Mouse (Mus musculus) lung, embryonic 16.5 days (tissue): Measurements from ENCODE around the gene Klf15. TPM values are rescaled to one million over a fixed set of nuclear protein-coding genes. Genes with fewer than 3 reads are reported as not detected.

Source experiments
- ATAC-seq: fragments of 200-750 bp; cut with Nextera tagmentation; 2 replicates; pipeline ENCODE4 v1.8.0; 2017; ENCODE audit warnings: low read depth, mild to moderate bottlenecking, moderate library complexity
- H3K27ac ChIP-seq: fragments of 300-500 bp; sonication (generic); 2 replicates; pipeline ENCODE4 v1.5.1; 2014; ENCODE audit warnings: mild to moderate bottlenecking, control low read depth, low read length
- H3K27me3 ChIP-seq: fragments of 300-500 bp; sonication (generic); 2 replicates; pipeline ENCODE4 v1.6.1; 2014; ENCODE audit warnings: low read depth, low read length, mixed read lengths; ENCODE audit not compliant: control insufficient read depth, insufficient read depth
- H3K36me3 ChIP-seq: fragments of 300-500 bp; sonication (generic); 2 replicates; pipeline ENCODE4 v1.6.1; 2014; ENCODE audit warnings: low read length; ENCODE audit not compliant: control insufficient read depth, insufficient read depth
- H3K4me1 ChIP-seq: fragments of 300-500 bp; sonication (generic); replicated peaks from 2 replicates; pipeline ENCODE4 v1.6.1; 2014; ENCODE audit warnings: low read length, mixed read lengths; ENCODE audit not compliant: control insufficient read depth, insufficient read depth
- H3K4me2 ChIP-seq: fragments of 300-500 bp; sonication (generic); 2 replicates; pipeline ENCODE4 v1.6.1; 2014; ENCODE audit warnings: low read depth, low read length, control low read depth
- H3K4me3 ChIP-seq: fragments of 300-500 bp; sonication (generic); 2 replicates; pipeline ENCODE4 v1.5.1; 2014; ENCODE audit warnings: mild to moderate bottlenecking, low read length, control low read depth
- H3K9ac ChIP-seq: fragments of 300-500 bp; sonication (generic); 2 replicates; pipeline ENCODE4 v1.6.1; 2014; ENCODE audit warnings: low read length, control low read depth
- H3K9me3 ChIP-seq: fragments of 300-500 bp; sonication (generic); 2 replicates; pipeline ENCODE4 v1.6.1; 2016; ENCODE audit warnings: low read length; ENCODE audit not compliant: control insufficient read depth
- WGBS: fragments of 180-500 bp; shearing (Covaris S2); extraction: QIAGEN DNeasy Blood & Tissue Kit; methylation state at CpG from one replicate; pipeline ENCODE4 v1.1.7; 2014; 5-methylcytosine and 5-hydroxymethylcytosine counted together
- polyA plus RNA-seq: library from polyadenylated mRNA; unstranded; fragments of >200 nt; fragmentation: Nextera tagmentation; extraction: Ambion mirVana; gene quantifications from 2 replicates; pipeline ENCODE4 v1.2.1, GENCODE M21; 2015

Klf15 gene
- polyA plus RNA-seq, 1 experiment from 2014 or later = 17.4 TPM

DNA sequence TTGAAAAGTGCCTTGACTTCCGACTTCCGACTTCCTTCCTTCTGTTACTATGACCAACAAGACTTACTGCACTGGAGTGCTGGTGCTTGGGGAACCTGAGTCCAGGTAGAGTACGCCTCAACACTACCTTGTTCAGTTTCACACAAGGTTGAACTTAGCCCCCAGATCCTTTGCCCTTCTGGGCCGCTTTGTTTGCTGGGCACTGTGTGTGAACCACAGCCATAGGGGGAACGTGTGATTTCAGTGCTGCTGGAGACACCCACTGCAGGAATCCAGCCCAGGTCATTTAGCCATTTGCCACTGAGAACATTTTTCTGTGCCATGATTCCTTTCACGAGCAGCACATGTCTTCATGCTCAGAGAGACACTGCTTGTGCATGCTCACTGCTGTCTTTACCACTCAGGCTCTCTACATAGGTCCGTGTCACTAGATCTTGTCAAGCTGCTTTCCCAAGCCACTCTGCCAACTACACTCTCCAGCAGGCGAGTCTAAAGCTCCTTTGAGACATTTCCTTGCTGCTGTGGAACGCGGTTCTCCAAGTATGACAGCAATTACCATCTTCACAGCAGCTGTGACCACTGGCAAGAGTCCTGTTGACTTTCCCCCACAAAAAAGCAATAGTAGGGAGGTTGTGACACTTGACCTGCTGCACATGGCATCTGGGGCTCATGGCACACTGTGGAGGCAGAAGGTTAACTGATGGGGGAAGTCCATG is 26.0 kb upstream of the Klf15 start:
- Histone ChIP-seq H3K27ac (no peak overlapping the region), H3K27me3 (no peaks in the 10 kb centered on the region), H3K9me3 (no peaks in the 10 kb centered on the region; the same call in 1 of the 2 replicates), H3K9ac (no peak overlapping the region), H3K4me3 (no peak overlapping the region), H3K4me1 (no peaks in the 10 kb centered on the region), H3K4me2 (no peak overlapping the region), H3K36me3 (no peaks in the 10 kb centered on the region)
- WGBS = 70% methylated on average over 10 of the region's 10 CpGs
- peak; percentile 87 for ATAC-seq

DNA sequence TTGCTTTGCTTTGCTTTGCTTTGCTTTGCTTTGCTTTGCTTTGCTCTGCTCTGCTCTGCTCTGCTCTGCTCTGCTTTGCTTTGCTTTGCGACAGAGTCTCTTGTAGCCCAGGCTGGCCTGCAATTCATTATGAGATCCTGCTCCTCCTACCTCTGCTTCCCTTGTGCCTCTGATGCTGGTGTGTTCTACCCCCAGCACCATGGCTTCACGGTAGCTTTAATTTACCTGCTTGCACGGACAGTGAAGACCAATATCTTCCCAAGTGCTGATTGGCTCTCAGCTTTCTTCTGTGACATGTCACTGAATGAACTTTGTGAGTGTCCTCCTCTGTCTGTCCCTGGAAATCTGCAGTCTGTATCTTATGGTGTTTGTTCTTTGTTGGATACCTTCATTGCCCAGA is 25.3 kb upstream of the Klf15 start:
- Histone ChIP-seq H3K27ac (no peak overlapping the region), H3K36me3 (no peaks in the 10 kb centered on the region), H3K27me3 (no peaks in the 10 kb centered on the region), H3K4me1 (no peaks in the 10 kb centered on the region), H3K9me3 (no peaks in the 10 kb centered on the region; the same call in 1 of the 2 replicates), H3K4me2 (no peak overlapping the region), H3K4me3 (no peak overlapping the region), H3K9ac (no peak overlapping the region)
- 88% methylated on average over 3 of the region's 3 CpGs for WGBS
- no peak for ATAC-seq

DNA sequence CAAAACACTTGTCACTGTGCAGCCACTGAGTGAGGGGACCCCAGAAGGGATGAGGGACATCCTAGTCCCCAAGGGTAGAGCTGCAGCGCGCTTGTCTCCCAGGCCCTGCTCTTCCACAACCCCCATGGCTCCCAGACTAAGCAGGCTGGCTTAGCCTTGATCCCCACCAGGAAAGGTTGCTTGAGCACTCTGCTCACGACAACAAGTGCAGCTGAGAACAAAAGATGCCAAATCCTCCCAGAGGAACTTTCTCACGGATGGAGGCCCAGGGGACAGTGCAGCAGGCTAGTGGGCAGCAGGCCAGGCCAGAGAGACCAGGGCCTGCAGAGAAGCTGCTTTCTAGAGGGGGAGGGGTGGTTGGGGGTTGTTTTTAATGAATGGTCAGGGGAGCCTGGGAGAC is 15.5 kb upstream of the Klf15 start:
- no peak overlapping the region for H3K4me3 ChIP-seq
- no peaks in the 10 kb centered on the region for H3K27me3 ChIP-seq
- H3K4me2 ChIP-seq = no peak overlapping the region
- no peak overlapping the region for H3K9ac ChIP-seq
- no peaks in the 10 kb centered on the region for H3K36me3 ChIP-seq
- no peak overlapping the region for H3K27ac ChIP-seq
- H3K9me3 ChIP-seq = no peaks in the 10 kb centered on the region
- 51% methylated on average over 4 of the region's 4 CpGs for WGBS
- ATAC-seq = no peak
- 0 out of 2 replicates have a peak, but pooled peaks cover 2% of the 10 kb centered on the region for H3K4me1 ChIP-seq

DNA sequence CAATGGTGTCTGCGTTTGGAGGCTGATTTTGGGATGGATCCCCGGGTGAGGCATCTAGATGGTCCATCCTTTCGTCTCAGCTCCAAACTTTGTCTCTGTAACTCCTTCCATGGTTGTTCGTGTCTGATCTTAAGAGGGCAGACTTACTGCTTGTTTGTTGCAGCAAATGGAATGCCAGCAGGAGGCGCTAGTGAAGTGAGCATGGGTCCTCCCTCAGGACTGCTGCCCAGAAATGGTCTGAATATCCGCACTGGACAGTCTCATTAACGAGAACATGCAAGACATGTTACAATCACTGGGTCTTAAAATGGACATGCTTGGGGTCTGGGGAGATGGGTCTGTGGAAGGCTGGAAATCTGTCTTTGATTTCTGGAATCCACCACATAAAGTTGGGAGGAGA is 12.2 kb upstream of the Klf15 start:
- ATAC-seq = peak; percentile 78
- no peak overlapping the region for H3K9ac ChIP-seq
- no peaks in the 10 kb centered on the region for H3K9me3 ChIP-seq
- 17% methylated on average over 7 of the region's 7 CpGs for WGBS
- H3K27me3 ChIP-seq = no peaks in the 10 kb centered on the region
- H3K4me2 ChIP-seq = no peak overlapping the region
- H3K27ac ChIP-seq = no peak overlapping the region
- H3K36me3 ChIP-seq = no peaks in the 10 kb centered on the region
- H3K4me1 ChIP-seq = 0 out of 2 replicates have a peak, but pooled peaks cover 2% of the 10 kb centered on the region
- no peak overlapping the region for H3K4me3 ChIP-seq

DNA sequence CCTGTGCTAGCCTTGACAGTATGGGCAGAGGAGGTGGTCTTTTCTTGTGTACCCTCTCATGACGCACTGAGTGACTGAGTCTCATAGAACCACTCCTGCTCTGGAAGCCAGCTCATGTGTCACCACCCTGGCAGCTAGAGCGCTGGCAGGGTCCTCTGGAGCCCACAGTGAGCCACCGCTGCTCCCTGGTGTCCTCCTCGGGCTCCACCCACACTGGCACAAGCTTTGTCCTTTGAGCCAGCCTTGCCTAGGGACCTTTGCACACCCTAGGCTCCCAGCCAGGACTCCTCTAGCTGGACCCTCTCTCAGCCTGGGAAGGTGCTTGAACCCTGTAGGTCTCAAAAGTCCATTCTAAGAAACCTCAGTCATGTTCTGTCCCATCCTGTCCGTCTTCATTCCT is 11.7 kb upstream of the Klf15 start:
- Histone ChIP-seq H3K4me3 (no peak overlapping the region), H3K36me3 (no peaks in the 10 kb centered on the region), H3K27ac (no peak overlapping the region), H3K4me2 (no peak overlapping the region), H3K27me3 (no peaks in the 10 kb centered on the region), H3K9ac (no peak overlapping the region), H3K9me3 (no peaks in the 10 kb centered on the region), H3K4me1 (0 out of 2 replicates have a peak, but pooled peaks cover 2% of the 10 kb centered on the region)
- ATAC-seq = peak; percentile 58
- 57% methylated on average over 5 of the region's 5 CpGs for WGBS

DNA sequence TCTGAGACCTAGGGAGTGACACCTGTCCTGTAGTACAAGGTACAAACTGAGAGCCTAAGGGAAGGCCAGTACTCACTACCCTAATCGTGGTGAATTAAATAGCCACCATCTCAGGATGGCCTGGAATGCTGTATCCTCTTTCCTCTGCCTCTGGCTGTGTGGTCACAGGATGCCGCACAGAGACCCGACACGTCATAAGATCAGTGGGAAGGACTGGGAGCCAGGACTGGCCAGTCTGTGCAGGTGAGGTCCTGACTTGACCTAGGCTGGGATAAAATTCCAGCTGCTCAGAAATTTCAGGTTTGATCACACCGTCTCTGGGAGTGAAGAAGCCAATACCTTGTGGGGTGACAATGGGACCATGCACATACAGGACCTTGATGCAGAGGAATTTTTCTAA is 10.9 kb upstream of the Klf15 start:
- H3K9me3 ChIP-seq = no peaks in the 10 kb centered on the region
- WGBS = 83% methylated on average over 5 of the region's 5 CpGs
- no peak overlapping the region for H3K27ac ChIP-seq
- H3K36me3 ChIP-seq = no peaks in the 10 kb centered on the region
- H3K4me3 ChIP-seq = no peak overlapping the region
- no peak overlapping the region for H3K9ac ChIP-seq
- no peaks in the 10 kb centered on the region for H3K27me3 ChIP-seq
- H3K4me2 ChIP-seq = no peak overlapping the region
- H3K4me1 ChIP-seq = 0 out of 2 replicates have a peak, but pooled peaks cover 2% of the 10 kb centered on the region
- no peak for ATAC-seq

DNA sequence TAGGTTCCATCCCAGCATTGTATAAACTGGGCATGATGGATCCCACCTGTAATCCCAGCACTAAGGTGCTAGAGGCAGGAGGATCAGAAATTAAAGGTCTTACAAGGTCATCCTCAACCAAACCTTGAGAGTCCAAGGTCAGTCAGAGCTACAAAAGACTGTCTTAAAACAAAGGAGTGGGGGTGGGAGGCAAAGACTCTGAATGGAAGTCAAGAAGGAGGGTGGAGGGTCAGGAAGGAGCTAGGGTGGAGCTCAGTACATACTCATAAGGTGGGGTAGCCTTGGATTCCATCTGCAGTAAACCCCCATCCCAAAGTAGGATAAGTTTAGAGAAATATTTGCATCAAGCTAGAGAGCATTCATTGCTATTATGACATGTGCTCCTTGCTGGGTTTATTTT is 9.8 kb upstream of the Klf15 start:
- Histone ChIP-seq H3K4me2 (no peak overlapping the region), H3K9ac (no peak overlapping the region), H3K9me3 (no peaks in the 10 kb centered on the region), H3K27me3 (no peaks in the 10 kb centered on the region), H3K27ac (no peak overlapping the region), H3K4me3 (no peak overlapping the region), H3K4me1 (0 out of 2 replicates have a peak, but pooled peaks cover 2% of the 10 kb centered on the region), H3K36me3 (no peaks in the 10 kb centered on the region)
- ATAC-seq = no peak

DNA sequence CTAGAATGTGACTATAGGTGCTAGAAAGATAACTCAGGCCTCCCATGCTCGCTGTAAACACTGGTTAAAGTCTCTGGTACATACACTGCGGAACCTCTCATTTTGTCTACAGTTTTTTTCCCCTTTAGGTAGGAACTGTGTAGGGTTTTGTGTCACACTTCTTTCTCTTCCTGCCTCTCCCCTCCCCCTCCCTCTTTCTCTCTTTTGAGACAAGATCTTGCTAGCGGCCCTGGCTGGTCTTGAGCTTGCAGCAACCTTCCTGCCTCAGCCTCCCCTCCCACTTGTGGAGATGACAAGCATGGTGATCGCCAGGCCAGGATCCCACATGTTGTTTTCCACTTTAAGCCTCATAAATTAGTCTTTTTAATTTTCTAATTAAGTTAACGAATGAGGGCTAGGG is 8.6 kb upstream of the Klf15 start:
- Histone ChIP-seq H3K27me3 (no peaks in the 10 kb centered on the region), H3K36me3 (no peaks in the 10 kb centered on the region), H3K4me2 (no peak overlapping the region), H3K9me3 (no peaks in the 10 kb centered on the region), H3K9ac (no peak overlapping the region), H3K27ac (no peak overlapping the region), H3K4me3 (no peak overlapping the region), H3K4me1 (0 out of 2 replicates have a peak, but pooled peaks cover 2% of the 10 kb centered on the region)
- ATAC-seq = no peak
- 77% methylated on average over 5 of the region's 5 CpGs for WGBS

DNA sequence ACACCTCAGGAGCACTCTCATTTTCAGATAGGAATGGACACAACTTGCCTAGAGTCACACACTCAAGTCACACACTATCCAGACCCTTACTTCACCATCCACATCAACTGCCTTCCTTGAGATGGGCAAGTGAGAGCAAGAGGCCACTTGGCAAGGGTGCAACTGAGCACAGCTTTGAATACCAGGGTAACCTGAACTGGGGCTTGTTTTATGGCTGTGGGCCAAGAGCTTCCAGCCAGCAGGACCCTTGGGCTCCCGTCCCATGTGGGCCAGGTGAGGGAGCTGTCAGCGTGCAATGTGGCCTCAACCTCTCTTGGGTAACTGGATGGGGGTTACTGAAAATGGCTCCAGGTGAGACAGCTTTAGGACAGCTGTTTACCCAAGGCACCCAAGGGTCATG is 5.0 kb upstream of the Klf15 start:
- H3K4me1 ChIP-seq = no peaks in the 10 kb centered on the region
- WGBS = 57% methylated on average over 2 of the region's 2 CpGs
- no peak overlapping the region for H3K9ac ChIP-seq
- peaks cover 19% of the 10 kb centered on the region for H3K27me3 ChIP-seq
- H3K4me3 ChIP-seq = no peak overlapping the region
- no peak overlapping the region for H3K4me2 ChIP-seq
- no peaks in the 10 kb centered on the region for H3K36me3 ChIP-seq
- ATAC-seq = no peak
- no peaks in the 10 kb centered on the region for H3K9me3 ChIP-seq
- no peak overlapping the region for H3K27ac ChIP-seq
